Mouse (Mus musculus) right cerebral cortex, postnatal 36 days (tissue): ENCODE results near the gene Tex21.
"Not testable (repeated sequence)": the region's sequence is repeated elsewhere in the genome, so short reads cannot be mapped to it uniquely, and the experiment has no call there.

ENCODE experiments used
- DNase-seq, 2 experiments: peaks; one replicate each; pipeline ENCODE4 v3.0.0; 2022; ENCODE audit warnings: low spot score in 2 of 2, mixed read lengths in 1 of 2

Tex21 gene

DNA sequence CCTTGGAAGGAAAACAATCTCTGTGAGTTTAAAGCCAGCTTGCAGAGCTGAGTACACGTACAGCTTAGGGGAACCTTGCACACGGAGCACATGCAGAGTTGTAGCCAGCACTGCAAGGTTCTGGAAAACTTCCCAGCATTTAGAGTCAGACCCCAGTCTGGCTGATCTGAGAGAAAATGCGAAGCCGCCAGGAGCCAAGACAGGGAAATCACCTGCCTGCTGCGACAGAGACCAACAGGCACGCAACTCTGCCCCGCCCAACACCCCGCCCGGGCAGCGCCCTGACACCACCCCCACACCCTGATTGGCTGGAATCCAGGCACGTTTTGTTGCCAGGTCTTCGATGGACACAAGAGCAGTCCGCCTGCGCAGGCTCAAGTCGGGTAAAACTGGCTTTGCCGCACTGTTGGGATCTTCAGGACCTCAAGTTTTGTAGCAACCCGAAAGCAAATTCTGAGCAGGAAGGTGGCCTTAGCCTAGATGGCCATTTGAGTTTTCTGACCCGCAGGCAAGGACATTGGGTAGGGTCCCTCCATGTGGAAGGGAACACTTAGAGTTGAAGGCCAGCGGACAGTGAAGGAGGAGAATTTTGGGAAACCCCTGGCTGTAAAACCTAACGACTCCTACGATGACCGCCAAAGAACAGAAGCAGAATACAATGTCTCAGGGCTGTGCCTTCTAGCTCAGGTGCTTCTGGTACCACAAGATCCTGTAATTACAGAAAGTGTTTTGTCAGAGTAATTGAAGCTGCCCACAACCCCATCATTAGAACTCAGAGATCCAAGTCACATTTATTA is 50.4 kb downstream of the Tex21 start:
- DNase-seq = peak; percentile 24 to 40

DNA sequence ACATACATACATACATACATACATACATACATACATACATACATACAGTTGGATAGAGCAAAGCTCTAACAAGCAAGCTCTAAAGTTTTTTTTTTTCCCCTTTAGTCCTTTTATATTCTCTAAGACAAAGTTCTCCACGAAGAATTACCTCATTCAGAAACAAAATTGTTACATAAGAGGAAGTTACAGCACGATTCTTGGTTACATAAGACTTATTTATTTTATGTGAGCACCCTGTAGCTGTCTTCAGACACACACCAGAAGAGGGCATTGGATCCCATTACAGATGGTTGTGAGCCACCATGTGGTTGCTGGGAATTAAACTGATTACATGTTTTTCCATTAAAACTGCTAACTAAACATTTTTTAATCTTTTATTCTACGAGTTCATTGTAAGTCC is 52.0 kb downstream of the Tex21 start:
- no peak for DNase-seq

GRCm38 (mm10) chr12:76190940-76191339 is 55.6 kb downstream of the Tex21 start:
- DNase-seq = no peak

DNA sequence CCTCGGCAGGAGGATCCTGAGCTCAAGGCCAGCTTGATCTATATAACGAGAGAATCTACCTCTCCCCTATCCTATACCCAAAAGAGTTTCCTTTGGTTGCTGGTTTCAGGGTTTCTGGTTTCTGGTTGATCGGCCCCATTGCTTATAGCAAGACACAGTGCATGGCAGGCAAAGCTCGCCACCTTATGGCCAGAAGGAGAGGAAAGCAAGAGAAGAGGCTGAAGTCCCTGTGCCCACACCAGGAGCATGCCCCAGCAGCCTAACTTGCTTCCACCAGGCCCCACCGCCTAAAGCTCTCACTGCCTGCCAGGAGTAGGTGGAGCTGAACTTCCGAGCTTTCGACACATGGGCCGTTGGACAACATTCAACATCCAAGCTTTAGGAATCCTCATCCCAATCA is 58.7 kb downstream of the Tex21 start:
- DNase-seq = no peak

- DNase-seq = no peak
Measured at GRCm38 (mm10) chr12:76186473-76186872, 60.1 kb downstream of the Tex21 start.

- DNase-seq = no peak
Measured at GRCm38 (mm10) chr12:76185167-76185816, 61.3 kb downstream of the Tex21 start.

GRCm38 (mm10) chr12:76184271-76184670 is 62.3 kb downstream of the Tex21 start:
- no peak for DNase-seq

DNA sequence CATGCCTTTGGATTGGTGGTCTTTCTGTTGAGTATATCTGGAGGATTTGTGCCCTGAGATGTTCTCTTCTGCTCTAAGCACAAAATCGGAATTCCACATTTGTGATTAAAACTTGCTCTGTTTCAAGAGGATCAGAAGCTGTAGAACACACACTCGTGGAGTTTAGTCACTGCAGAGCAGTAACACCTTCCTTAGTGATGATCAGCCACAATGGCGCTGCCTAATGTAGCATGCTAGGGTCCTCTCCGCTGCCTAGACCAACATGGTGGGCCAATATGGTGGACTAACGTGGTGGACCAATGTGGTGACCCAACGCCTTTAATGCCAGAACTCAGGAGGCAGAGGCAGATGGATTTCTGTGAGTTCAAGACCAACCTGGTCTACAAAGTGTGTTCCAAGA is 63.7 kb downstream of the Tex21 start:
- no peak for DNase-seq

GRCm38 (mm10) chr12:76181471-76181870 is 65.1 kb downstream of the Tex21 start:
- DNase-seq = no peak

DNA sequence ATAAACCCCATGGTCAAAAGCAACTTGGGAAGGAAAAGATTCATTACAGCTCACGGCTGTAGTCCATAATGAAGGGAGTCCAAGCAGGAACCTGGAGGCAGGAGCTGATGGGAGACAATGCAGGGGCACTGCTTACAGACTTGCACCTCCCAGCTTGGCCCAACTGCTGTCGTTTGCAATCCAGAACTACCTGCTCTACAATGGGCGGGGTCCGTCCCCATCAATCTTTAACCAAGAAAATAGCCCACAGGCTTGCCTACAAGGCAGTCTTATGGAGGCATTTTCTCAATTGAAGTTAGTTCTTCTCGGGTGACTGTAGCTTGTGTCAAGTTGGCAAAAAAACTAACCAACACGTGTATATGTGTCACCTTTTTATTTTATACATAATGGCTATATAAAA is 66.1 kb downstream of the Tex21 start:
- DNase-seq = no peak

- DNase-seq = no peak
Measured at GRCm38 (mm10) chr12:76179527-76179926, 67.0 kb downstream of the Tex21 start.

DNA sequence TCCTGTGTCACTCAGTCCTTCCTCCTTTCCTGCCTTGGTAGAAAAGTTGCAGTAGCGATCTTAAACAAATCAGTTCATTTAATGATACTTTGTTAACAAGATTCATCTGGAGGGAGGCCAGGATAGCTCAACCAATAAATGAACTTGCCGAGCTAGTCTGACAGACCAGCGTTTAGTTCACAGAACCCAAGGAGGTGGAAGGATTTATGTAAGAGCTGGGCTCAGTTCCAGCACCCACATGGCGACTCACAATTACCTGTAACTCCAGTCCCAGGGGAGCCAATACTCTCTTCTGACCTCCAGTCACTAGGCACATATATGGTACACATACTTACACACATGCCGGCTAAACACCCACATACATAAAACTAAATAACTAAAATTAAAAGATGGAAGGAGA is 67.5 kb downstream of the Tex21 start:
- no peak for DNase-seq

DNA sequence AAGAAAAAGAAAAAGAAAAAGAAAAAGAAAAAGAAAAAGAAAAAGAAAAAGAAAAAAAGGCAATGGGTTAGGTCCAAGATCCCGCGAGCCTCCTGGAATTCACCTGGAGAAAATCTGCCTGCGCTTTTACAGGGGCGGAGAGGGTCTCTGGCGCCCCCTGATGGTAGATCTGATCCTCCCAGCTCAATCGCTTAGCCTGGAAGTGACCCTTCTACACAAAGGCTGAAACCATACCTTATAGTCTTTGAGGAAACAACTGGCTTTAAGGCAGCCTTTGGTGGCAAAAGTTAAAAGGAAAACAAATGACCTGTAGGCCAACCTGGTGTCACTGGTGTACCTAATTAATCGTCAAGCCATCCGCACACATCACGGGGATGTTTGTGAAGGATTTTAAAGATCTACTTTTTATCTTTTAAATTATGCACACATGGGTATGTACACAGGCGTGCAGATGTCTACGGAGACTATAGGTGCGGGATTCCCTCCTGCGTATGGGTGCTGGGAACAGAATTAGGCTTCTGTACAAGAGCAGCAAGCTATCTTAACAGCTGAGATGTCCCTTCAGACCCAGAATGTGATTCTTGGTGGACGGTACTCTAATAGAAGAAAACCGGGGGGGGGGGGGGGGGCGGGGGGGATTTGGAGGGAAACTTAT is 68.6 kb downstream of the Tex21 start:
- peak in 1 of 2 experiments; percentile 31 for DNase-seq

- DNase-seq = no peak
Measured at GRCm38 (mm10) chr12:76177000-76177863, 69.3 kb downstream of the Tex21 start, which contains the start of gene Esr2. Gene Esr2, minus strand, starts transcription at chr12:76177259.

DNA sequence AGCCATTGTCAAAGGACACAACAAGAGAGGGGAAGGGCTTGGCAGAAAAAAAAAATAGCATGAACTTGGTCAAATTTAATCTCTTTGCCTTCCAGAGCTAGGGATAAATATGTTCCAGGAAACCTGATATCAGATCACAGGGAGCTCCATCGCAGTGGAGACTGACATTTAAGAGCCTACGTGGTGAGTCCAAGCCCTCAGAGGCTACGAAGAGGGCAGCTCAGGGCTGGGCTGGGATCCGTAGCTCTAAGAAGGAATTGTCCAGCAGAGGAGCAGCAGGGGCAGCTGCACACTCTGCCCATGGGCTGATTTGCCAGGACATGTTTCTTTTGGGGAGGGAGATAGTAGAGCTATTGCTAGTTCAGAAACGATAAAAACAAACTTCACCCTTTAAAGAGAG is 80.9 kb downstream of the Tex21 start:
- DNase-seq = no peak

DNA sequence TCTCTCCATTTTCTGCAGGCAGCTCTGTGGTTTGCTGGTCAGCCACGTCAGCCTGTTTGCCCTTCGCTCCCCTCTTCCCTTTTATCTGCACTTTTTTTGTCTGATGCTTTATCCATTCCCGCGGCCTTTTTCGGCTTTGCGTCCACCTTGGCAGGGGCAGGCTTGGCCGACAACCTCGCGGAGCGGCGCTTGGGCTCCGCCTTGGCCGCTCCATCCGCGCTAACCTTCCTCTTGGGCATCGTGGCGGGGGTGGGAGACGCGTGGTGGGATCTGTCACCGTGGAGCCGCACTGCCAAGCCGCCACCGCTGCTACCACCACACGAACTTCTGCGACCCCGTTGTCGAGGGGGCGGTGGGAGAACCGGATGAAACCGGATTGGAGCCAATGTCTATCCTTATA is 94.2 kb downstream of the Tex21 start:
- DNase-seq = not testable (repeated sequence)
